Mouse (Mus musculus): ENCODE results near the gene Gm8994. TPM values are rescaled to one million over a fixed set of nuclear protein-coding genes. Genes with fewer than 3 reads are reported as not detected.
"Not testable (repeated sequence)": the region's sequence is repeated elsewhere in the genome, so short reads cannot be mapped to it uniquely, and the experiment has no call there.

Gm8994 gene
- not detected in 2 replicates for polyA plus RNA-seq (2015; fragmentation: Nextera tagmentation; extraction: Ambion mirVana)

DNA sequence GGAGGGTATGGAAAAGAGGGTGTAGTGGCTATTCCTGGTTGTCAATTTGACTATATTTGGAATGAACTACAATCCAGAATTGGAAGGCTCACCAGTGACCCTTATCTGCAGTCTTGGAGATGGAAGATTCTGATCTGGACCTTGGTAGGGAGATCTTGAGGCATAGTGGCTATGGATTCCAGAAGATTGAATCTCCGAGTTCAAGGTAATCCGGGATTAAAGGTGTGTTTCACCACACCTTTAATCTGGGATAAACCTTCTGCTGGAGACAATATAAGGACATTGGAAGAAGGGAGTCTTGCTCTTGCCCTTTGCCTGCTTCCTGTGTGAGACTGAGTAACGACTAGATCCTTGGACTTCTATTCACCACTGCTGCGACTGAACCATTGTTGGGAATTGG is at the start of gene Gm8994:
TSS of gene Gm8994 (plus strand) at position 301 of the 400 bp plus-strand sequence.
- not testable (repeated sequence) for H3K27ac ChIP-seq (replicated peaks); H3K9ac ChIP-seq; H3K4me2 ChIP-seq (replicated peaks); ATAC-seq (ENCODE audit: insufficient number of reproducible peaks, low FRiP score, low TSS enrichment, low read depth); H3K36me3 ChIP-seq; H3K9me3 ChIP-seq (replicated peaks); H3K4me3 ChIP-seq (replicated peaks); H3K4me1 ChIP-seq; H3K27me3 ChIP-seq
- WGBS = 90% methylated on average over 4 of the region's 4 CpGs

DNA sequence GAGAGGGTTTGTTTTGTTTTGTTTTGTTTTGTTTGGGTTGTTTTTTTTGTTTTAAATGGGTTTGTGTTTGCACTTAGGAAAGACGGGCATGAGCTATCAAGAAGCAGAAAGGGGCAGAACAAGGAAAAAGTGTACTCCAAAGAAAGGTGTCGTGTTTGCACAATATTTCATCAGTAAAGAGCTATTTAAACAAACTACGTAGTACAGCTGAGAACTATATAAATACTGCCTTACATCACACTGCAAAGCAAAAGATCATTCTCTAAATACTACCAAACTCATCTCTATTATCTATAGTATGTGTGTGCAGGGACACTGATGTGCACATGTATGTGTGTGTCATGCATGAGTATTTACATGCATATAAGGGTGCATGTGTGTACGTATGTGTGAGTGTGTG is 49.7 kb upstream of the Gm8994 start:
- ATAC-seq (ENCODE audit: insufficient number of reproducible peaks, low FRiP score, low TSS enrichment, low read depth) = no peak
- Histone ChIP-seq H3K4me2 (replicated peaks) (no peak overlapping the region), H3K36me3 (no peaks in the 10 kb centered on the region), H3K27me3 (no peaks in the 10 kb centered on the region), H3K27ac (replicated peaks) (no peak overlapping the region), H3K9ac (no peak overlapping the region), H3K4me1 (no peaks in the 10 kb centered on the region), H3K9me3 (replicated peaks) (no peaks in the 10 kb centered on the region), H3K4me3 (replicated peaks) (no peak overlapping the region)
- 78% methylated on average over 4 of the region's 4 CpGs for WGBS

DNA sequence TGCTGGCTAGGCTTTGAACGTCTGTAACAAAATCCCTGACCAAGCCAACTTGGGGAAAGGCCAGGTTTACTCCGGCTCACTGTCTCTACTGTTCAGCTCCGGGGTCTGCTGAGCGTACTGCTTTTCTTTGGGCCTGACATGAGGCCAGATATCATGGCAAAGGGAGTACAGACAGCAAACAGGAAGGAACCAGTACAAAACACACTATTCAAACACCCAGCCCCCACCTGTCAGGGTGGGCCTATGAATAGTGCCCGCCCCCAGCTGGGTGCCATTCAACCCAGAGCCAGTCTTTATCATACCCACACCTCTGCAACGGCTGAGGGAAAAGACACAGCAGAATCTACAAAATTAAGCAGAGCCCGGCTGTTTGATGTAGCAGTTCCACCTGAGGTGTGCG is 42.8 kb upstream of the Gm8994 start:
- H3K4me1 ChIP-seq = no peaks in the 10 kb centered on the region
- no peaks in the 10 kb centered on the region for H3K36me3 ChIP-seq
- no peak overlapping the region for H3K9ac ChIP-seq
- H3K4me3 ChIP-seq (replicated peaks) = no peak overlapping the region
- H3K27ac ChIP-seq (replicated peaks) = no peak overlapping the region
- H3K9me3 ChIP-seq (replicated peaks) = no peaks in the 10 kb centered on the region
- H3K27me3 ChIP-seq = no peaks in the 10 kb centered on the region
- ATAC-seq (ENCODE audit: insufficient number of reproducible peaks, low FRiP score, low TSS enrichment, low read depth) = no peak; the same call in 1 of the 2 replicates
- 83% methylated on average over 8 of the region's 8 CpGs for WGBS
- H3K4me2 ChIP-seq (replicated peaks) = no peak overlapping the region

DNA sequence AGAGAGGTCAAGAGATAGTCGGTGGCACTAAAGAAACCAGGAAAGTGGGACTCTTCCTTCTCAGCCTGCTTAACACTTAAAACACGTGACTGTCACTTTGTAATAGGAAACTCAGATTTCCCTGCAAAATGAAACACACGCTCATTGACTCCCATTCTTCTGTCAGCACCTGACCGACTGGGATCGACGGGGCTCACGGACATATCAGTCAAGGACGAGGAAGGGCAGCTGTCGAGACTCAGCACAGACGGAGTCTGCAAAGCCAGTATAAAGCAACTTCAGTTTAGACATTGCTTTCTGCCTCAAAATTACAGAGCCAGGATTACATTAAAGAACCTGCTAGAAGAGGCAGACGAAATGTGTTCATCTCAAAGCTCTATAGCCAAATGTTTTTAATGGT is 41.2 kb upstream of the Gm8994 start:
- no peaks in the 10 kb centered on the region for H3K36me3 ChIP-seq
- H3K9me3 ChIP-seq (replicated peaks) = no peaks in the 10 kb centered on the region
- ATAC-seq (ENCODE audit: insufficient number of reproducible peaks, low FRiP score, low TSS enrichment, low read depth) = no peak
- no peaks in the 10 kb centered on the region for H3K27me3 ChIP-seq
- no peaks in the 10 kb centered on the region for H3K4me1 ChIP-seq
- no peak overlapping the region for H3K27ac ChIP-seq (replicated peaks)
- no peak overlapping the region for H3K9ac ChIP-seq
- no peak overlapping the region for H3K4me3 ChIP-seq (replicated peaks)
- H3K4me2 ChIP-seq (replicated peaks) = no peak overlapping the region
- 65% methylated on average over 11 of the region's 11 CpGs for WGBS

DNA sequence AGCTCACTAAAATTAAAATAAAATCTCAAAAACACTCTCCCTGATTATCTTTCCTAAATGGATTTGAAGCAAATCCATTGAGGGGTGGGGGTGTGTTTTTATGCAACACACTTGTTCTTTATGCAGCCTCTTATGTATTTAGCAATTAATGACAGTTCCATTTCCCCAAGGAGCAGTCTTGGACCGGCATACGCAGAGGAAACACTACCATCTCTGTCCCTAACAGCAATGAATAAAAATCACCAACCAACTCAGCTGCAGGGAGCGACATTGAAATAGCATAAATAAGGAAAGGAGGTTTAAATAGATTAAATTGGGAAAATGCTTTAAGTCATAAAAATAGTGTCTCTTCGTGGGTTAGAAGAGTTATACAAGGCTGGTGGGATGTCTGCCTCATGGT is 40.8 kb upstream of the Gm8994 start:
- Histone ChIP-seq H3K9me3 (replicated peaks) (no peaks in the 10 kb centered on the region), H3K36me3 (no peaks in the 10 kb centered on the region), H3K9ac (no peak overlapping the region), H3K4me1 (no peaks in the 10 kb centered on the region), H3K4me2 (replicated peaks) (no peak overlapping the region), H3K27me3 (no peaks in the 10 kb centered on the region), H3K27ac (replicated peaks) (no peak overlapping the region), H3K4me3 (replicated peaks) (no peak overlapping the region)
- ATAC-seq (ENCODE audit: insufficient number of reproducible peaks, low FRiP score, low TSS enrichment, low read depth) = no peak
- WGBS = 71% methylated on average over 4 of the region's 4 CpGs

DNA sequence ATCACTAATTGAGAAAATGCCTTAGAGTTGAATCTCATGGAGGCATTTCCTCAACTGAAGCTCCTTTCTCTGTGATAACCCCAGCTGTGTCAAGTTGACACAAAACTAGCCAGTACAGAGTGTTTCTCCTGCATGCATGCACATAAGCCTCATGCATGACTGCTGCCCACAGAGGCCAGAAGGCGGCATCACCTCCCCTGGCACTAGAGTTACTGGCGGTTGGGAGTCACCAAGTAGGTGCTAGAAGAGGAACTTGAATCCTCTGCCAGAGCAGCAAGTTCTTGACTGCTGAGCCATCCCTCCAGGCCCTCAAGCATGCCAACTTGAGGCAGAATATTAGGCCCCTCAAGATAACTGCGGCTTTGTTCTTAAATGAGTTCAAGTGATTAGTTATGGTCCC is 35.9 kb upstream of the Gm8994 start:
- no peaks in the 10 kb centered on the region for H3K9me3 ChIP-seq (replicated peaks)
- 93% methylated on average over 3 of the region's 3 CpGs for WGBS
- no peaks in the 10 kb centered on the region for H3K4me1 ChIP-seq
- no peaks in the 10 kb centered on the region for H3K36me3 ChIP-seq
- no peak overlapping the region for H3K4me2 ChIP-seq (replicated peaks)
- no peaks in the 10 kb centered on the region for H3K27me3 ChIP-seq
- H3K4me3 ChIP-seq (replicated peaks) = no peak overlapping the region
- H3K9ac ChIP-seq = no peak overlapping the region
- no peak overlapping the region for H3K27ac ChIP-seq (replicated peaks)
- no peak for ATAC-seq (ENCODE audit: insufficient number of reproducible peaks, low FRiP score, low TSS enrichment, low read depth)

DNA sequence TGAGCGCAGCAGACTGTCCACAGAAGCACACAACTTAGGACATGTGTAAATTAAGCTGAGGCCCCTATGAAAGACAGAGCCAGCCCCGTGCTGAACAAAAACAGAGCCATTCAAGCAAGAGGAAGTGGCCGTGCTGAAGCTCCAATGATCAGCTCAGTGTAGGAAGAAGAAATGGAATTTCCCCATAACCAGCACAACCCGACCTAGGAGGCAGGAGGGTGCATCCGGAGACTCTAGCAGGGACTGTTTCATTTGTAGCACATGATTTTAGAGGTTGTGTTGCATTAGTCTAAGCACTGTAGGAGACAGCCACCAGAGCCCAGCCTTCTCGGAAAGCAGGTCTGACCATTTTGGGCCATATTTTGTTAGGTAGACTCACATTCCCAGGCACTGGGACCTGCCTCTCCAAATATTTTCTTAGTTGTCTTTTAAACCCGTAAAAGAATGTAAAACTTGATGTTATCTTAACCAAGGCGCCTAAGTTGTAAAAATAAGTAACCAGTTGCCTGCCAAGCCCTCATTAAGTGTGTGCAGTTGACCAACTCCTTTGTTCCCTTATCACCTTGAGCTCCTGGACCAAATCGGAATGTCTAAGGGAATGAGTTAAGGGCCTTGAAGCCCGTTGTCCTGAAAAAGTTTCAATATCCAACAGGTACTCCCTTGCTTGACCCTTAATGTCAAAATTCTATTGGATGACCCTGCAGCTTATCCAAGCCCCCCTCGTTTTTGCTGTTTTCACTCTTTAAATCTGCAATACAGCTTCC is 35.2 kb upstream of the Gm8994 start:
- ATAC-seq (ENCODE audit: insufficient number of reproducible peaks, low FRiP score, low TSS enrichment, low read depth) = no peak
- WGBS = 72% methylated on average over 11 of the region's 11 CpGs
- no peak overlapping the region for H3K4me3 ChIP-seq (replicated peaks)

DNA sequence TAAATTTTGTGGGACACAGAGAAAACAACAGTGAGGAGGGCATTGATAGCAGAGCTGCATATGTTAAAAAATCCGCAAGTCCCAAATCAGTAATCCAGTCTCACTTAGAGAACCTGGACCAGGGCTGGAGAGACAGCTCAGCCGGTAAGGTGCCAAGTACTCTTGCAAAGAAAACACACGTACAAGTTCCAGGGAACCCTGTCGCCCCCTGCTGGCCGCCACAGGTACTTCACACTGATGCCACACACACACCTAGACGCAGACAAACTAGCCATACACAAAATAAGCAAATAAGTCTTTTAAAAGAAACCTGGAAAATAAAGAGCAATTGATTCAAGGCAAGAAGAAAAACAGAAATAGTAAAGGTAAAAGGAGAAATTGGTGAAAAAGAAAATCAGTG is 33.6 kb upstream of the Gm8994 start:
- 87% methylated on average over 6 of the region's 6 CpGs for WGBS
- H3K27me3 ChIP-seq = no peaks in the 10 kb centered on the region
- no peak overlapping the region for H3K4me3 ChIP-seq (replicated peaks)
- ATAC-seq (ENCODE audit: insufficient number of reproducible peaks, low FRiP score, low TSS enrichment, low read depth) = no peak
- no peaks in the 10 kb centered on the region for H3K9me3 ChIP-seq (replicated peaks)
- H3K9ac ChIP-seq = no peak overlapping the region
- H3K27ac ChIP-seq (replicated peaks) = no peak overlapping the region
- H3K36me3 ChIP-seq = no peaks in the 10 kb centered on the region
- no peaks in the 10 kb centered on the region for H3K4me1 ChIP-seq
- H3K4me2 ChIP-seq (replicated peaks) = no peak overlapping the region

More for the DNA sequence above, 35.2 kb upstream of the Gm8994 start:
- no peaks in the 10 kb centered on the region for H3K4me1 ChIP-seq
- no peaks in the 10 kb centered on the region for H3K36me3 ChIP-seq
- no peak overlapping the region for H3K27ac ChIP-seq (replicated peaks)
- no peaks in the 10 kb centered on the region for H3K9me3 ChIP-seq (replicated peaks)
- H3K9ac ChIP-seq = no peak overlapping the region
- no peak overlapping the region for H3K4me2 ChIP-seq (replicated peaks)
- no peaks in the 10 kb centered on the region for H3K27me3 ChIP-seq

DNA sequence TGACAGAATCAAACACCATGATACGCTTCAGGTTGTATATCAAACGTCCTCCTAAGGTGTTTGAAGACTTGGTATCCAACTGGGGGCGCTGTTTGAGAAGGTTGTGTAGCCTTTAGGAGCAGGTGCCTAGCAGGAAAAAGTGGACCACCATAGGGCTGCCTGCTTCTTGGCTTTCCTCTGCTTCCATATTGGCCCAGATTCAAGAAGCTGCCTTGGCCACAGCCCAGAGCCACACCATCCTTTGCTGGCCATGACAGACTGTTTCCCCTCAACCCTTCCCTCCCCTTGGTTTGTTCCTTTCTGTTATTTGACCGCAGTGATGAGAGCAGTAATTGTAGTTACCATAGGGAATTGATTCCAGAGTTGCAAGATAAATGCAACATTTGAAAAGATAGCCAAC is 31.5 kb upstream of the Gm8994 start:
- no peak for ATAC-seq (ENCODE audit: insufficient number of reproducible peaks, low FRiP score, low TSS enrichment, low read depth)
- no peaks in the 10 kb centered on the region for H3K4me1 ChIP-seq
- WGBS = 74% methylated on average over 4 of the region's 4 CpGs
- H3K27ac ChIP-seq (replicated peaks) = no peak overlapping the region
- H3K9ac ChIP-seq = no peak overlapping the region
- no peak overlapping the region for H3K4me3 ChIP-seq (replicated peaks)
- no peaks in the 10 kb centered on the region for H3K9me3 ChIP-seq (replicated peaks)
- no peaks in the 10 kb centered on the region for H3K27me3 ChIP-seq
- no peaks in the 10 kb centered on the region for H3K36me3 ChIP-seq
- H3K4me2 ChIP-seq (replicated peaks) = no peak overlapping the region

DNA sequence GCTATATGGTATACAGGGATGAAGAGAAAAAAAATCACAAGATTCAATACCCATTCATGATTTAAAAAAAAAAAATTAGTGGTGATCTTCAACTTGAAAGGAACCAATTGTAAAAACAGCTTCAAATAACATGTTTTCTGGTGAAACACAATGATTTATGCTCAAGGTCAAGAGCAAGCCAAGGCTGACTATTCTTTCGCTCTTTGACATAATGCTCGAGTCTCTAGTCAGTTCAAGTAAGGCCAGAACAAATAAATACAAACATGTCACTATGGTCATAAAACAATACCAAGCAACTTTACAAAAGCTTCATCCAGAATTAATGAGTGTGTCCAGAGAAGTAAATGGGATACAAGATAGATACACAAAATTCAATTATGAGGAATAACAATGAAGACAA is 31.1 kb upstream of the Gm8994 start:
- Histone ChIP-seq H3K4me2 (replicated peaks) (no peak overlapping the region), H3K27ac (replicated peaks) (no peak overlapping the region), H3K4me3 (replicated peaks) (no peak overlapping the region), H3K36me3 (no peaks in the 10 kb centered on the region), H3K4me1 (no peaks in the 10 kb centered on the region), H3K9me3 (replicated peaks) (no peaks in the 10 kb centered on the region), H3K9ac (no peak overlapping the region), H3K27me3 (no peaks in the 10 kb centered on the region)
- WGBS = 82% methylated on average over 2 of the region's 2 CpGs
- no peak for ATAC-seq (ENCODE audit: insufficient number of reproducible peaks, low FRiP score, low TSS enrichment, low read depth)

DNA sequence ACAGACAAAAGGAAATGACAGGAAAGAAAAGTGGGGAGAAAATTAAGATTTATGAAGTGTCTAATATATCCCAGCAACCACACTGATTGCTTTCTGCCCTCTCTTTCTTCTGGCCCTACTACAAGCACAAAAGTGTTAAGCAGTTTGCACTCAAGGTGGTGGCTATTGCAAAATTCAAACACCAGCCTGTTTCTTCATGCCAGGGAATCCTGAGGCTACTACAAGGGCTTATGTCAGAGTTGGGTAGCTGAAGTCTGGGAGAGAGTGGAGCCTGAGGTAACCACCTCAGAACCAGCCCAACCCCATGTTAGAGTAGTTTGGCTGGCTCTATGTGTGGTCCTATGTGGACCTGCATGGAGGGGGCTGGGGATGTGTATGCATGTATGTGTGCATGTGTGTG is 23.8 kb upstream of the Gm8994 start:
- H3K9me3 ChIP-seq (replicated peaks) = no peaks in the 10 kb centered on the region
- H3K4me3 ChIP-seq (replicated peaks) = no peak overlapping the region
- H3K27me3 ChIP-seq = no peaks in the 10 kb centered on the region
- ATAC-seq (ENCODE audit: insufficient number of reproducible peaks, low FRiP score, low TSS enrichment, low read depth) = no peak
- no peaks in the 10 kb centered on the region for H3K4me1 ChIP-seq
- H3K9ac ChIP-seq = no peak overlapping the region
- no peak overlapping the region for H3K4me2 ChIP-seq (replicated peaks)
- H3K36me3 ChIP-seq = no peaks in the 10 kb centered on the region
- no peak overlapping the region for H3K27ac ChIP-seq (replicated peaks)

DNA sequence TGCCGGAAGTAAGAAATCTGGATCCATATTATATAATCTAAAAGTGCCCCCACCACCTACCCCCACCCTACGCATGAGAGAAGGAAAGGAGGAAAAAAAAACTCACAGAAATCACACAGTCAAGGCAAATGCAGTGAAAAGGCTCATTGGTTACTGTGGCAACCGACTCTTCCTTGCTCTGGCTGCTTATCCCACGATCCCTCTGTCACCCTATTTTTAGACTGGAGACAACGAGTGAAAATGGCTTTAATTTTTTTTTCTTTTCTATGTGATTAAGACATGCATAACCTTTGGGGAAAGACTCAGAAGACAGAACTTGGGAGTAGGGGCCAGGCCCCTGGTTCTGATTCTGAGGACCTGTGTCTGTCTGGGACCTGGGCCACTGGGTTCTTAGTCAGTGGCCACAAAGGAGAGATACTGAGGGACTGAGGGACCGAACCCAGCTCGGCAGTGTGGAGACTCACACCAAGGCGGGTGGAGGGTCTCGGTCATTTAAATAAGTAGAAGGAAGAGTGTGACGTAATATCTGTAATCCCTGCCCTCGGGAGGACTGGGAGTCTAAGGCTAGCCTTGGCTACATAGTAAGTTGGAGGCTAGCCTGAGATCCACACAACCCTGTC is 22.9 kb upstream of the Gm8994 start:
- Histone ChIP-seq H3K4me3 (replicated peaks) (no peak overlapping the region), H3K9me3 (replicated peaks) (no peaks in the 10 kb centered on the region), H3K9ac (no peak overlapping the region), H3K27me3 (no peaks in the 10 kb centered on the region), H3K4me2 (replicated peaks) (no peak overlapping the region), H3K36me3 (no peaks in the 10 kb centered on the region), H3K27ac (replicated peaks) (no peak overlapping the region), H3K4me1 (no peaks in the 10 kb centered on the region)
- no peak for ATAC-seq (ENCODE audit: insufficient number of reproducible peaks, low FRiP score, low TSS enrichment, low read depth)
- WGBS = 78% methylated on average over 11 of the region's 11 CpGs
